Mouse (Mus musculus) heart, adult 2 months (tissue): ENCODE results near the gene Fasl. TPM values are rescaled to one million over a fixed set of nuclear protein-coding genes. Genes with fewer than 3 reads are reported as not detected.

Experiments
- DNase-seq, 2 experiments: peaks; one replicate each; pipeline ENCODE4 v3.0.0; 2021
- H3K27ac ChIP-seq: fragments of 200-600 bp; 2 replicates; pipeline ENCODE4 v1.8.1; 2022
- H3K27me3 ChIP-seq: fragments of 200-500 bp; 2 replicates; pipeline ENCODE4 v1.6.1; 2012; ENCODE audit warnings: mild to moderate bottlenecking, low read length, inconsistent platforms, mixed read lengths; ENCODE audit not compliant: control insufficient read depth, insufficient read depth
- H3K36me3 ChIP-seq: fragments of 200-500 bp; 2 replicates; pipeline ENCODE4 v1.6.1; 2012; ENCODE audit warnings: low read length, inconsistent platforms; ENCODE audit not compliant: control insufficient read depth, insufficient read depth
- H3K4me1 ChIP-seq: fragments of 200-500 bp; 2 replicates; pipeline ENCODE4 v1.6.1; 2011; ENCODE audit warnings: low read length; ENCODE audit not compliant: control insufficient read depth, insufficient read depth
- H3K4me3 ChIP-seq: fragments of 200-600 bp; 2 replicates; pipeline ENCODE4 v1.8.1; 2022
- H3K79me2 ChIP-seq: fragments of 200-500 bp; replicated peaks from 2 replicates; pipeline ENCODE4 v1.6.1; 2012; ENCODE audit warnings: mild to moderate bottlenecking, inconsistent platforms, low read length, moderate library complexity, mixed read lengths; ENCODE audit not compliant: control insufficient read depth, insufficient read depth
- H3K9ac ChIP-seq: fragments of 200-500 bp; 2 replicates; pipeline ENCODE4 v1.6.1; 2012; ENCODE audit warnings: low read depth, mild to moderate bottlenecking, control low read depth, inconsistent platforms, low read length, mixed read lengths
- CTCF ChIP-seq: fragments of 200-600 bp; IDR thresholded peaks from 2 replicates; pipeline ENCODE4 v1.8.1; 2022; ENCODE audit warnings: antibody characterized with exemption, mild to moderate bottlenecking, moderate library complexity
- EP300 ChIP-seq: fragments of 200-500 bp; IDR thresholded peaks from 2 replicates; pipeline ENCODE4 v1.6.1; 2011; ENCODE audit warnings: low read depth, low read length, control low read depth; ENCODE audit not compliant: insufficient read depth
- POLR2A ChIP-seq: fragments of 200-500 bp; IDR thresholded peaks from 2 replicates; pipeline ENCODE4 v1.6.1; 2011; ENCODE audit warnings: mild to moderate bottlenecking, low read depth, low read length, control low read depth; ENCODE audit not compliant: insufficient read depth
- WGBS: fragments of 180-500 bp; shearing (Covaris S2); methylation state at CpG from one replicate; pipeline ENCODE4 v1.1.7; 2018; 5-methylcytosine and 5-hydroxymethylcytosine counted together
- intact Hi-C: fragments of 180-260 bp; cut with DNase I; formaldehyde crosslinking; loops from one replicate; pipeline ENCODE4 v1.15.1; 2025
- polyA plus RNA-seq: library from polyadenylated mRNA; depleted of rRNA; stranded (reverse); fragments of >200 nt; gene quantifications from 2 replicates; pipeline ENCODE4 v1.2.3, GENCODE M21; 2012
- total RNA-seq, 2 experiments: library from RNA; stranded (reverse); gene quantifications; 2 replicates each; pipeline ENCODE4 v1.2.3; 2021

The Fasl gene
- total and polyA plus RNA-seq, 3 experiments, result 0.10 TPM; not detected in 2

DNA sequence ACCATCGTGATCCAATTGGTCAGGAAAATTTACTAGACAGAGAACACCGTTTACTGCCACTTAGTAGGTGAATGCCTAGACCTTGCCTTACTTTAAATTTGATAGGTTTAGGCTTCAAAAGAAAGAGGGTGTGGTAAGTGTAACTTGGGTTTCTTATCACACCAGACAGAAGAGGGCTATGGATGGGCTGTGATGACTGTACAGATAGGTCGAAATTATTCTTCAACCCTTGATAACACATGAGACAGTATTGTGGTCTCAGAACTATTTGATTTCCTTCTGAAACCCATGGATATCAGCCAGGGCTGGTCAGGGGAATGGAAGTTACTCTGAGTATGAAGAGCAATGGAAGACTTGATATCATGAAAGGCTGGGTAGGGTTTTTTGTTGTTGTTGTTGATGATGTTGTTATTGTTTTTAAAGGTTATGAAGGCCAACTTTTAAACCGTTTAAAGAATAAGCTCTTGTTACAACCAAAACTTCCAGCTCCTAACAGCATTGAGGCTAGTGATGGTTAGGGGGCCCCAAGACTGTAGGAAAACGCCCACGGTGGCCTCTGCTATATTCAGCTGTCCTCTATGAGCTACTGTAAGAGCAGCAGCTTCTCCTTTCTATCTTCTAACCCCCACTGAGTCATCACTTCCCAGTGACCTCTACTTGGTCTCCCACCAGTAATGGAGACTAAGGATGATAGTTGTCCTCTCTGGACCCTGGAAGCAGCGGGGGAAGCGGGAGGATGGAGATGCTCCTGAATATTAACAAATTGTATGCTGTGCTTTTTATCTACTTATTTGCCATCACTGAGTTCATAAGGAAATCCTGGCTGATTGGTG lies 3.8 kb upstream of the Fasl start:
- WGBS, result 79% methylated on average over 8 of the region's 8 CpGs
- DNase-seq, result no peak
- no peak for TF ChIP-seq POLR2A
- TF ChIP-seq EP300, result no peak
- TF ChIP-seq CTCF, result no peak
- Histone ChIP-seq H3K36me3 (no peaks in the 10 kb centered on the region), H3K9ac (no peak overlapping the region), H3K27ac (no peak overlapping the region), H3K27me3 (no peaks in the 10 kb centered on the region), H3K79me2 (no peaks in the 10 kb centered on the region), H3K4me3 (no peak overlapping the region), H3K4me1 (no peaks in the 10 kb centered on the region)
- intact Hi-C loops, result no loop called here

- 58% methylated on average over 2 of the region's 2 CpGs for WGBS
- H3K4me3 ChIP-seq, result no peak overlapping the region
- H3K27me3 ChIP-seq, result no peaks in the 10 kb centered on the region
- no peak for DNase-seq
- no peaks in the 10 kb centered on the region for H3K36me3 ChIP-seq
- no peaks in the 10 kb centered on the region for H3K79me2 ChIP-seq
- H3K4me1 ChIP-seq, result no peaks in the 10 kb centered on the region
- TF ChIP-seq EP300 (no peak), CTCF (no peak), POLR2A (no peak)
- H3K27ac ChIP-seq, result no peak overlapping the region
- no peak overlapping the region for H3K9ac ChIP-seq
- intact Hi-C loops, result no loop called here
These were observed 5.6 kb downstream of the Fasl start for GRCm38 (mm10) chr1:161782725-161783124.

- no peaks in the 10 kb centered on the region for H3K36me3 ChIP-seq
- H3K9ac ChIP-seq, result no peak overlapping the region
- DNase-seq, result no peak
- intact Hi-C loops, result no loop called here
- TF ChIP-seq POLR2A (no peak), EP300 (no peak), CTCF (no peak)
- WGBS, result 88% methylated on average over 5 of the region's 5 CpGs
- H3K27me3 ChIP-seq, result no peaks in the 10 kb centered on the region
- no peaks in the 10 kb centered on the region for H3K79me2 ChIP-seq
- no peak overlapping the region for H3K4me3 ChIP-seq
- H3K4me1 ChIP-seq, result no peaks in the 10 kb centered on the region
- H3K27ac ChIP-seq, result no peak overlapping the region
These were observed 6.7 kb downstream of the Fasl start for GRCm38 (mm10) chr1:161781594-161781993.

GRCm38 (mm10) chr1:161779057-161779456 lies 9.2 kb downstream of the Fasl start:
- Histone ChIP-seq H3K27me3 (no peaks in the 10 kb centered on the region), H3K4me1 (no peaks in the 10 kb centered on the region), H3K9ac (no peak overlapping the region), H3K4me3 (no peak overlapping the region), H3K36me3 (no peaks in the 10 kb centered on the region), H3K79me2 (no peaks in the 10 kb centered on the region), H3K27ac (no peak overlapping the region)
- intact Hi-C loops, result no loop called here
- no peak for DNase-seq
- TF ChIP-seq CTCF (no peak), POLR2A (no peak), EP300 (no peak)

GRCm38 (mm10) chr1:161775151-161775550 lies 13.1 kb downstream of the Fasl start:
- H3K79me2 ChIP-seq, result no peaks in the 10 kb centered on the region
- H3K27ac ChIP-seq, result no peak overlapping the region
- 72% methylated on average over 6 of the region's 6 CpGs for WGBS
- intact Hi-C loops, result no loop called here
- no peak overlapping the region for H3K4me3 ChIP-seq
- DNase-seq, result no peak
- no peak overlapping the region for H3K9ac ChIP-seq
- H3K27me3 ChIP-seq, result no peaks in the 10 kb centered on the region
- H3K4me1 ChIP-seq, result no peaks in the 10 kb centered on the region
- TF ChIP-seq POLR2A, result no peak
- no peak for TF ChIP-seq EP300
- TF ChIP-seq CTCF, result no peak
- no peaks in the 10 kb centered on the region for H3K36me3 ChIP-seq

- 64% methylated on average over 2 of the region's 2 CpGs for WGBS
- Histone ChIP-seq H3K4me3 (no peak overlapping the region), H3K9ac (no peak overlapping the region), H3K4me1 (no peaks in the 10 kb centered on the region), H3K36me3 (no peaks in the 10 kb centered on the region), H3K27me3 (no peaks in the 10 kb centered on the region), H3K79me2 (no peaks in the 10 kb centered on the region), H3K27ac (no peak overlapping the region)
- TF ChIP-seq POLR2A (no peak), EP300 (no peak), CTCF (no peak)
- DNase-seq, result no peak
- intact Hi-C loops, result no loop called here
These were observed 17.0 kb downstream of the Fasl start for GRCm38 (mm10) chr1:161771293-161771692.
